Mouse (Mus musculus): ENCODE results near the gene Gabra1.

The Gabra1 gene

GRCm38 (mm10) chr11:42182825-42183152, at the start of gene Gabra1:
TSS of gene Gabra1 (minus strand) at chr11:42182930.
- no peak for DNase-seq (ENCODE audit: low spot score in 2 of 2)

GRCm38 (mm10) chr11:42181973-42182824, 531 bp downstream of the Gabra1 start:
- DNase-seq (ENCODE audit: low spot score in 2 of 2) = no peak

GRCm38 (mm10) chr11:42181426-42181825, 1.3 kb downstream of the Gabra1 start:
- no peak for DNase-seq (ENCODE audit: low spot score in 2 of 2)

GRCm38 (mm10) chr11:42179535-42179934, 3.2 kb downstream of the Gabra1 start:
- no peak for DNase-seq (ENCODE audit: low spot score in 2 of 2)

GRCm38 (mm10) chr11:42178296-42178695, 4.4 kb downstream of the Gabra1 start:
- DNase-seq (ENCODE audit: low spot score in 2 of 2) = no peak

- no peak for DNase-seq (ENCODE audit: low spot score in 2 of 2)
Observed at GRCm38 (mm10) chr11:42151396-42151795, 31.3 kb downstream of the Gabra1 start.

- DNase-seq (ENCODE audit: low spot score in 2 of 2) = no peak
Observed at GRCm38 (mm10) chr11:42116931-42117330, 65.8 kb downstream of the Gabra1 start.

- DNase-seq (ENCODE audit: low spot score in 2 of 2) = no peak
Observed at GRCm38 (mm10) chr11:42110051-42110450, 72.7 kb downstream of the Gabra1 start.

GRCm38 (mm10) chr11:42109627-42110026, 73.1 kb downstream of the Gabra1 start:
- no peak for DNase-seq (ENCODE audit: low spot score in 2 of 2)

GRCm38 (mm10) chr11:42095556-42095955, 87.2 kb downstream of the Gabra1 start:
- no peak for DNase-seq (ENCODE audit: low spot score in 2 of 2)

Measured in natural killer cell, adult 2 months (primary cell).